Mouse (Mus musculus): ENCODE results near the gene Nup85. TPM values are rescaled to one million over a fixed set of nuclear protein-coding genes. Genes with fewer than 3 reads are reported as not detected.

Gene Nup85
- polyA plus RNA-seq, 1 experiment, result 99.9 TPM

- Histone ChIP-seq H3K4me3 (ENCODE audit: low read depth, low read length) (peak overlapping the region; percentile 96), H3K9ac (ENCODE audit: low read depth, poor library complexity, severe bottlenecking) (peak overlapping the region; percentile 66), H3K27ac (ENCODE audit: insufficient read depth, low read length) (no peak overlapping the region), H3K9me3 (replicated peaks; ENCODE audit: control insufficient read depth, insufficient read depth, low read length, poor library complexity, severe bottlenecking) (no peaks in the 10 kb centered on the region), H3K27me3 (ENCODE audit: control insufficient read depth, insufficient read depth, low read length, poor library complexity, severe bottlenecking) (no peaks in the 10 kb centered on the region), H3K36me3 (ENCODE audit: control insufficient read depth, insufficient read depth, low read length, poor library complexity, severe bottlenecking) (peaks cover 9% of the 10 kb centered on the region), H3K4me1 (ENCODE audit: control insufficient read depth, insufficient read depth, low read length) (no peaks in the 10 kb centered on the region)
- no peak for TF ChIP-seq EP300 (IDR thresholded peaks at IDR 0.05; ENCODE audit: insufficient read depth, low read depth, low read length)
Measured at GRCm38 (mm10) chr11:115626824-115627616, 62.8 kb downstream of the Nup85 start.

GRCm38 (mm10) chr11:115627705-115628464, 63.7 kb downstream of the Nup85 start, which contains the start of gene Slc25a19:
Gene Slc25a19 (minus strand): TSS chr11:115628295.
- Histone ChIP-seq H3K27ac (ENCODE audit: insufficient read depth, low read length) (peak within 1 kb of the TSS; percentile 48; the same call in 1 of the 2 replicates), H3K9ac (ENCODE audit: low read depth, poor library complexity, severe bottlenecking) (peak within 1 kb of the TSS; percentile 66), H3K4me1 (ENCODE audit: control insufficient read depth, insufficient read depth, low read length) (no peaks in the 10 kb centered on the region), H3K36me3 (ENCODE audit: control insufficient read depth, insufficient read depth, low read length, poor library complexity, severe bottlenecking) (peaks cover under 1% of the 10 kb centered on the region; the same call in 1 of the 2 replicates), H3K27me3 (ENCODE audit: control insufficient read depth, insufficient read depth, low read length, poor library complexity, severe bottlenecking) (no peaks in the 10 kb centered on the region), H3K9me3 (replicated peaks; ENCODE audit: control insufficient read depth, insufficient read depth, low read length, poor library complexity, severe bottlenecking) (no peaks in the 10 kb centered on the region), H3K4me3 (ENCODE audit: low read depth, low read length) (peak within 1 kb of the TSS; percentile 97)
- no peak for TF ChIP-seq CTCF (IDR thresholded peaks at IDR 0.05; ENCODE audit: low read depth, low read length)
- TF ChIP-seq POLR2A (IDR thresholded peaks at IDR 0.05; ENCODE audit: insufficient read depth, low read length), result peak; percentile 89
- TF ChIP-seq EP300 (IDR thresholded peaks at IDR 0.05; ENCODE audit: insufficient read depth, low read depth, low read length), result peak; percentile 6; the same call in 1 of the 2 replicates

GRCm38 (mm10) chr11:115628465-115629101, 64.3 kb downstream of the Nup85 start:
- no peak for TF ChIP-seq POLR2A (IDR thresholded peaks at IDR 0.05; ENCODE audit: insufficient read depth, low read length)
- no peak for TF ChIP-seq EP300 (IDR thresholded peaks at IDR 0.05; ENCODE audit: insufficient read depth, low read depth, low read length)
- no peak for TF ChIP-seq CTCF (IDR thresholded peaks at IDR 0.05; ENCODE audit: low read depth, low read length)
- no peaks in the 10 kb centered on the region for H3K36me3 ChIP-seq (ENCODE audit: control insufficient read depth, insufficient read depth, low read length, poor library complexity, severe bottlenecking)
- no peaks in the 10 kb centered on the region for H3K9me3 ChIP-seq (replicated peaks; ENCODE audit: control insufficient read depth, insufficient read depth, low read length, poor library complexity, severe bottlenecking)
- H3K4me1 ChIP-seq (ENCODE audit: control insufficient read depth, insufficient read depth, low read length), result peaks cover 2% of the 10 kb centered on the region
- no peaks in the 10 kb centered on the region for H3K27me3 ChIP-seq (ENCODE audit: control insufficient read depth, insufficient read depth, low read length, poor library complexity, severe bottlenecking)
- peak overlapping the region; percentile 97 for H3K4me3 ChIP-seq (ENCODE audit: low read depth, low read length)
- H3K9ac ChIP-seq (ENCODE audit: low read depth, poor library complexity, severe bottlenecking), result peak overlapping the region; percentile 63
- peak overlapping the region; percentile 48; the same call in 1 of the 2 replicates for H3K27ac ChIP-seq (ENCODE audit: insufficient read depth, low read length)

- no peaks in the 10 kb centered on the region for H3K27me3 ChIP-seq (ENCODE audit: control insufficient read depth, insufficient read depth, low read length, poor library complexity, severe bottlenecking)
- no peaks in the 10 kb centered on the region for H3K9me3 ChIP-seq (replicated peaks; ENCODE audit: control insufficient read depth, insufficient read depth, low read length, poor library complexity, severe bottlenecking)
- no peaks in the 10 kb centered on the region for H3K36me3 ChIP-seq (ENCODE audit: control insufficient read depth, insufficient read depth, low read length, poor library complexity, severe bottlenecking)
- peak overlapping the region; percentile 96 for H3K27ac ChIP-seq (ENCODE audit: insufficient read depth, low read length)
- H3K4me3 ChIP-seq (ENCODE audit: low read depth, low read length), result no peak overlapping the region
- peaks cover 2% of the 10 kb centered on the region for H3K4me1 ChIP-seq (ENCODE audit: control insufficient read depth, insufficient read depth, low read length)
- peak overlapping the region; percentile 6 for H3K9ac ChIP-seq (ENCODE audit: low read depth, poor library complexity, severe bottlenecking)
- TF ChIP-seq POLR2A (IDR thresholded peaks at IDR 0.05; ENCODE audit: insufficient read depth, low read length) (no peak), CTCF (IDR thresholded peaks at IDR 0.05; ENCODE audit: low read depth, low read length) (no peak), EP300 (IDR thresholded peaks at IDR 0.05; ENCODE audit: insufficient read depth, low read depth, low read length) (no peak)
Measured at GRCm38 (mm10) chr11:115629734-115630531, 65.7 kb downstream of the Nup85 start.
